Mouse (Mus musculus): Measurements from ENCODE around the gene Nxpe4.

DNA sequence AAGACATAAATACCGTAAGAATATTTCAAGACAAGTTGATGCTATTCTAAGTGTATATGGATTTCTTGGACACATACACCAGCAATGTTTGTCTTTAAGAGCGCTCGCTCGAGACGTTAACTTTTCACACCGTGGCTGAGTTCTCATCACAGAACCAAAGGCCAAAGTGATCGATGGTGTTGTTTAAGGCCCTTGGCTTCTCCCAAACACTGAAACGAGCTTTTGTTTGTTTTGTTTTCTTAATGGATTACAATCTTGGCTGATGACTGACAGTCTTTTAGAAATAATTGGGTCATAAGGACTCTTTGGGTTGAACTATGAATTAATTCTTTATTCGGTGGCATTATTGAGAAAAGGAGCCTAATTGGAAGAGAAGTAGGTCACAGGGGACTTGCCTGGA is 183.6 kb downstream of the Nxpe4 start:
- TF ChIP-seq GATA1 (IDR thresholded peaks at IDR 0.05; ENCODE audit: low read length), result no peak
- no peak for TF ChIP-seq TAL1 (IDR thresholded peaks at IDR 0.05; ENCODE audit: low read length)
